Mouse (Mus musculus) layer of hippocampus, postnatal 10 days (tissue): ENCODE measurements at regions not wholly inside any gene's neighbourhood (a gene's known extent, or its start where the extent isn't known, plus 50 kb on each side); places are given as distances from the start of the nearest gene placed in this dataset.
"Not testable (repeated sequence)": the region's sequence is repeated elsewhere in the genome, so short reads cannot be mapped to it uniquely, and the experiment has no call there.

Experiments
- DNase-seq, 2 experiments: peaks; one replicate each; pipeline ENCODE4 v3.0.0; 2021; ENCODE audit warnings: low spot score in 2 of 2

DNA sequence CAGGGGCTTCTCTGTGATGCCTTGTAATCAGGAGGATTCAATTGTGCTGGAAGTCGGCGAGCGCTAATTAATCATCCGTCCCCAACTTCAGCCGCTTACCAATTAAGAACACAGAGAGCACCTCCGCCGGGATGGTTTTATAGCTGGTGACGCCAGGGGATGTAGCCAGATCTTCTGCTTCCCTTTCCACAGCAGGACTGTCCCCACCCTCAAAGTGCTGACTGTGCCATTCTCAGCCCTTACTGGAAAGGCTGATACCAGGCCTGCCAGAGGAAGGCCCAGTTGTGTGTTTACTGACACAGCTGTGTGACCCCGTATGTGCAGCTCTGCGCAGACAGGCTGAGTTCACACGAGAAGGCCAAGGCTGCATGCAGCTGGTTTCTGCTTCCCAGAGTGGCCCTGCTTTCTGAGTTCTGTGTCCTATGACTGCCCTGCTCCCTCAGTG lies 59.9 kb upstream of the Bend4 start:
- no peak for DNase-seq

DNA sequence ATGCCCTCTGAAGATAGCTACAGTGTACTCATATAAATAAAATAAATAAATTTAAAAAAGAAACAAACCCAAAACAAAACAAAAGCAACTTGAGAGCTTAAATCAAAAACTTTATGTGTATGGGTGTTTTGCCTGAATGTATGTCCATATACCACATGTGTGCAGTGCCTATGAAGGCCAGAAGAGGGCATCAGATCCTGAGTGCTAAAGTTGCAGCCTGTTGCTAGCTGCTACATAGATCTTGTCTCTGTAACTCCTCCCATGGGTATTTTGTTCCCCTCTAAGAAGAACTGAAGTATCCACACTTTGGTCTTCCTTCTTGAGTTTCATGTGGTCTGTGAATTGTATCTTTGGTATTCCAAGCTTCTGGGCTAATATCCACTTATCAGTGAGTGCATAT lies 62.6 kb upstream of the Bend4 start:
- not testable (repeated sequence) for DNase-seq

DNA sequence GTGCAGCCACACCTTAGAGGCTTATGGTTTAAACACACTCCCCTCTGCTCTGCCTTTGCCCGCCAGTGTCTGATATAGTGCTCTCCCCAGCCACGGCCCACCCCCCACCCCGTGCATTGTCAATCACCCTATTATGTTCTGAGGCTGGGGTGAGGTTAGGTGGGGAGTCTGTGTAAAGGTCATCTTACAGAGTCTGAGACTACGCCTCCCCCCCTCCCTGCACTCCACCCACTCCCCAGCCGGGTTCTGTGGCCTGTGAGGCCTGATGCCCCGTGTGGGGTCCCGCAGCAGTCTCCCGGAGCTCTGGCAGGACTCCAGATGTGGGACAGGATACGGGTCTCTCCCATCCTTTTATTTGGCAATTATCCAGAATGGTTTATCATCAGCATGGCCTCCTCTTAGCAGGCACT lies 64.8 kb upstream of the Bend4 start:
- DNase-seq: no peak

DNA sequence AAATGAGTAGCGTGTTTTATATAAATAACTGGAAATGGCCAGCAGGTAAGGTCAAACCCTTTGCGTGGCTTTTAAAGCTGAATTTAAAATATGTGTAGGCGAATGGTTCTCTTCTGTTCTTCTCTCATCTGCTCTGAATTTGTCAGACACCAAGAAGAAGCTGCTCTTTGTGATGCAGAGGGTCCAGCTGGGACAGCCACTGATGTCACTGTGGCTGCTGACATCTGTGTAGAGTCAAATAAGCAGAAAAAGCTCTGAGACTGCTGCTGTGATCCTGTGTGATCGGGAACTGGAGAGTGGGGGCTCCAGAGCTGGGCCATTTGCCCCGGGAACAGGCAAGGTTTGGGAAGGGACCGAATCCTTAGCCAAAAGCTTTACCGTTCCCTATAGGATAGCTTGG lies 68.6 kb upstream of the Bend4 start:
- DNase-seq: no peak

DNA sequence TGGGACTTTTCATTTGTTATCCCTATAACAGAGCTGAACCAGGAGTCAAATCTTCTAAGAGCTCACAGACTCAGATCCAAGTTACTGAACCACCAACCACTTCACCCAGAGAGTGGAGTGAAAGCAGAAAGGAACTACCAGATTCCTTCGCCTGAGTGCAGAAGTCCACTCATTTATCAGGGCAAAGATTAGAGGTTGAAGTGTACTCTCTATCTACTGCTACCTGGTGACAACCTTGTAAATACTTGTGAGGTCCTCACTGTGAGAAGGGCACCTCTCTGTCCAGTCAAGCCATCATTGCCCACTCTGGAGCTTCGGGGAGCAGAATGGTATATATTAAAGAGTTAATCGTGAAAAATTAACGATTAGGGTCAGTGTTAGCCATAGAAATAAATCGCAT lies 87.4 kb upstream of the Shisa3 start:
- no peak for DNase-seq

DNA sequence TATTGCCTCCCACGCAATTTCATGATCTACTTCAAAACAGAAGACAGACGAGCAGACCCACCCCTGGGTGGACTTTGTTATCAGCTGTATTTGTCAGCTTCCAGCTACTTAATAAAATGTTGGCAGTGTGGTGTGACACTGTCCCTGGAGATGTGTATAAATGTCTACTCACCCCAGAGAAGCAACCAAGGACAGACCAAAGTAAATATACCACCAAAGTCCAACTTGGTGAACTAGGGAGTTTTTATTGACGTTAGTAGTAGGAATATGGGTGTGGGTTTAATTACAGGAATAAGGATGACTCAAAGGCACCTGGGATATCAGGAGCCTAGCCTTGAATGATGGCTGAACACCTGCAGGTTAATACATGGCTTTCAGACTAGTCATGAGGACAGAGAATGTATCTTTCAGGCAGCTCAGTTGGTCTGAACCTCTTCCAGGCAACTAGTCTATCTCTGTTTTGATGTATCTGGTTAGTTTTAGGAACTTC lies 86.2 kb upstream of the Shisa3 start:
- DNase-seq: no peak

DNA sequence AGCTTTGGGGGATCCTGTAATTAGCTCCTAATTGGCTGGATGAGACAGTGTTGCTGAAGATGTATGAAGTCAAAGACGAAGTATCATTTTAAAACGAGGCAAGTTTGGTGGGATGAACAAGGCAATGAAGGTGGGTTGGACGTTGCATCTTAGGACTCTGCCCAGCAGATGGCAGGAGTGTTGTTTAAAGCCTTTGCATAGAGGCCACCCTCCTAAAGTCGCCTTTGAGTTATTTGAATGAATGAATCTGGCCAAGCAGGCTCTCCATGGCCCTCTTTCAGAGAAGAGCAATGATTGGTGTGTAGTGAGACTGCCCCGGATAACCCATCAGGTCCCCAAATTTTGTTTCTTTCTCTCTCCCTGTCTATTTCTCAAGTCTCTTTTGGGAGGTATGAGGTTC lies 77.5 kb upstream of the Shisa3 start:
- DNase-seq: peak in 1 of 2 experiments; percentile 19

DNA sequence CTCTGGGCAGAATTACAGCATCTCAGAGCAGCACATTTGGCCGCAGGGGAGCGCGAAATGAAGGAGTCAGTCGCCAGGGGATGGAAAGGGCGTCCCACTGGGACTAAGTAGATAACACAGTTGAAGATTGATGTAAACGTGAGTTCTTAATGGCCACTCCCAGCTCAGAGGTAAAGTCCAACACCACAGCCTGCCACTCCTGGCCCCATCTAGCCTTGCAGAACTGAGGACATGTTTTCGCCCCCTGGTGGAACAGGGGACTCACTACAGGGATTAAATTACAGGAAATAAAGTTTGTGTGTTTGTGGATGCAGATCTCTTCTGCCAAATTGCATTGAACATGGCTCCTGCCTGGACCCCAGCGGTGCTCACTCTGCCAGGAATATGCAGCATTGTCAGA lies 76.7 kb upstream of the Shisa3 start:
- DNase-seq: peak; percentile 32 to 48

DNA sequence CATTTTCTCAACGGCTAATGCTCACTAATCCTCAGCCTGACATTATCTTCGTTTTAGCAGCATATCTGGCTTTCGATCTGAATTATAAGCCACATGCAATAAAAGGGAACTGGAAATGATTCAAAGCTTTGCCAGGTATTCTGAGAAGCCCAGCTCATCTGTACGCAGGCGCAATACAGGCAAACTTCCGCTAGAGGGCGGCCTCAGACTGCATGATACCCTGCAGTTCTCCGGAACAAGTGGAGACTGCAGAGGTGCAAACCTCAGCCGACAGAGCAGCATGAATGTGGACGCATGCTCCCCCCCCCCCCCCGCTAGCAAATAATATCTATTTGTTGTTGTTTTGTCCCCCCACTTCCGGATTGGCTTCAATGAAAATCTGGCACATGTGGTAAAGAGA lies 75.3 kb upstream of the Shisa3 start:
- peak; percentile 87 to 88 for DNase-seq

DNA sequence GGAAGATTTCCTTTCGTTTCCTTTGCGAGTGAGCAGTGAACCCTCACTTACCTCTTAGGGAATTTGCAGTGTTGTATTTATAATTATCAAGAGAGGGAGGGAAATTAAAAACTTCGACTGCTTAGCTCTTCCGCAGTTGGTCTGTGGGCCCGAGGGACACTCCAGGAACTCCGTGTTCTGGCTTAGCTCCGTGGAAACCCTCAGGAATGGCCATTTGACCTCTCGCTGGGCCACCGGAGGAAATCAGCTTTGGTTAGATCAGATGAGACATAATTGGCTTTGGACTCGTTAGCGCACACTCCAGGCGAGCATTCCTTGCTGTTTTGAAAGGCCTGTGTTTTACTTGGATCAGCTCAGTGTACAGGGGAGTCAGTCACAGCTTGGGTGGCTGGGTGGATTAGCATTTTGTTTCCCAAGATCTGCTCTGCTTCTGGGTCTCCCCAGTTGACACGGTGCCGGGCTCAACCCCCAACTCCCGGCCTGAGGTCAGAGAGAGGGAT lies 74.9 kb upstream of the Shisa3 start:
- peak; percentile 10 to 24 for DNase-seq

DNA sequence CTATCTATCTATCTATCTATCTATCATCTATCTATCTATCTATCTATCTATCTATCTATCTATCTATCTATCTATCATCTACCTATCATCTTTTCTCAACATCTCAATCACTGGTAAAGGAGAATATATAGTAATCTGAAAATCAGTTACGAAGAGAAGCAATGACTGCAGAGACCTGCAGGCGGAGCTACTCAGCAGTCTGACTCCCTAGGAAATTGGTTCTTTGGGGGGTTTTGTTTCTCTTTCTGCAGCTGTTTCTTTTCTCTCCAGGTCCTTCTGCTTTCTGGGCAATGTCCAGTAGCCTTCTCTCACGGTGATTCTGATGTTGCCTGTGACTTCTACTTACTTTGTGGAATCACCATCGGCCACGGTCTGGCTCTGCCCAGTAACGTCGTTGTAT lies 73.6 kb upstream of the Shisa3 start:
- no peak for DNase-seq

DNA sequence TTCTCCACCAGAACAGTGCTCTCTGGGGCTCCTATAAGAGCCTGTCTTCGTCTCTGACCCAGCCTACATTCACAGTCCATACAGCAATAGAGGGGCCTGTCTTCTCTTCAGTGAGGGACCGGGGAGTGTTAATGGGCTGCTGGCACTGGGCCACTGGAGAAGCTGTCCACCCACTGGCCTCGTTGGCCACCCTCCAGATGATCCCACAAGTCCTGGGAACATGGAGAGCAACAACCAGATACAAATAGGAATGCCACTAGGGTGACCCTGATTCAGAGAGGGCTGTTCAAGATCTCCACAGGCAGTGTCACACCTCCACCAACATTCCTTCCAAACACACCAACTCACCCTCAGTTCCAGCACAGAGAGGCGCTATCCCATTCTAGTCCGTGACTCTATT lies 69.7 kb upstream of the Shisa3 start:
- DNase-seq: peak in 1 of 2 experiments; percentile 18

DNA sequence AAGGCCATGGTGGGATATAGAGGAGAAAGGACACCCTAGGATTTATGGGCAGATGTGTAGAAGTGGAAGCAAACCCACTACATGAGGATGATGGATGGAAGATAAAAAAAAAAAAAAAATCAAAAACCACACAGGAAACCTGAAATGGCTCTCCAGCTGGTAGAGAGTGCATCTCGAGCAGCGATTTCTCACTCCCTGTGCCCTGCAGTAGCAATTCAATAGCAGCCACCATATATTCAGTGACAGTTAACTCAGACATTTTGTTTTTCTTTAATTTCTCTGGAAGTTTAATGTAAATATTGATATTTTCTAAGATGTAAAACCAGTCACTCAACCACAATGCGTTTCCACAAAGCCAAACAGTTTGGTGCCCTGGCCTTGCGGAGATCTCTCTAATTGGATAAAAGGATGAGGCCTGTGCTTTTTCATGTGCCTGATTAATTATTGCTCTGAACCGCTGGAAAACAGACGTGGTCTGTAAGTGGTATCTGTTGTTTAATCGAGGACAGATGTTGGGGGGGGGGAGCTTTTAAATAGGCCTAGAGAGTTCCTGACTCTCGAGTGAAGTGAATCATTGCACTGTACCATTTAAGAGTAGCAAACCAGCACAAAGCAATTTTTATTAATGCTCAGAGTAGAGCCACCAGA lies 68.0 kb upstream of the Shisa3 start:
- DNase-seq: no peak

DNA sequence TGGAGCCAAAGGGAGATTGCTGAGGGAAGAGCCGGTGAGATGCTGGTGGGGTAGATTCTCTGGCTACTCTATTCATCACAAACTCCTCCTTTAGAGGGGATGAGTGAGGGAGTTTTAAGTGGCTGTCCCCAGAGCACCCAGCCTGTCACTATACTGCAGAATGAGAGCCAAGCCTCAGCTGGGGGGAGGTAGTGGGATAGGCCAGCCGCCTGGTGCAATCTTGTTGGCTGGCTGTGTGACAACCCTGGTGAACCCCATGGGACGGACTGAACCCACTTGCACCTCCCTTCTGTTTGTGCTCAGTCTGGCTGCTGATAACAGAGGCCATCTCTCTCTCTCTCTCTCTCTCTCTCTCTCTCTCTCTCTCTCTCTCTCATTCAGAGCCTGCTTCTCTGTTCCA lies 65.8 kb upstream of the Shisa3 start:
- no peak for DNase-seq

DNA sequence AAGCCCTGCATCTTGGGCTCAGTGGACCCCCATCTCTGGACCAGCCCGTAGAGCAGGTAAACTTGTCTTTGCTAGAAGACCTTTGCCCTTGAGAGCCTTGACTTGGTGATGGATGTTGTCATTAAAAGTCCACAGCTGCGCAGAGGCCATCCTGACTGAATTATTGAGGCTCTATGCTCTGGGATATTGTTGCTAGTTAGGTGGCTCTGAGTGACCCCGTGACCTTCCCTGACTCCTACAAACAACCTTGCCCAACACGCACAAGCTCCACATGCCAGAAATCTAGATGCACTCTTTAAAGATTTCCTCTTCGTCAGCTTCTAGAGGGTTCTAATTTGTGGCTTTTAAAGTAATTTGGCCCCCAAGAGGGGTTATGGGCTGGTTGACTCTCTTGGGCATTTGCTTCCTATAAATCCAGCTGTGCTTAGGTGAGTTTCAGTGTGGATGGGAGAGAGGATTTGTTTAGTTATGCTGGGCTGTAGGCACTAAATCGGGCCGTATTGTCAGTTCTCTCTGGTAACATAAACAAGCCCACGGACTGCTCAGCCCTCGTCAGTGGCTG lies 63.6 kb upstream of the Shisa3 start:
- DNase-seq: no peak

DNA sequence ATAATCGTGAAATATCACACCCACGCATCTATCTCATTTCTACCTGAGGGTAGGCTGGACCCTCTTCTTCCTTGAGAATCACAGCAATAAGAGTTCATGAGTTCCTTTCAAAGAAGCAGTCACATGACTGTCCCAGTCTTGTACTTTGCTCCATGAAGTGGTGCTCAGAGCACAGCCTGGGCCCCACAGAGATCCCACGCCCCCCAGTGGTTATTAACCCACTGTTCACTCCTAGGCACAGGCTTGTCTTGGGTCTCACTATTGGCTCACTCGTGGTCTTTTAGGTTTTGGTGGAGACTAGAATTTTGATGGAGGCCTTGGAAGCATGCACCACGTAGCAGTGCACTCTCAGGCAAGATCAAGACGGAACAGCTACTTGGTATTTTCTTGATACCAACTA lies 57.4 kb upstream of the Shisa3 start:
- DNase-seq: no peak

DNA sequence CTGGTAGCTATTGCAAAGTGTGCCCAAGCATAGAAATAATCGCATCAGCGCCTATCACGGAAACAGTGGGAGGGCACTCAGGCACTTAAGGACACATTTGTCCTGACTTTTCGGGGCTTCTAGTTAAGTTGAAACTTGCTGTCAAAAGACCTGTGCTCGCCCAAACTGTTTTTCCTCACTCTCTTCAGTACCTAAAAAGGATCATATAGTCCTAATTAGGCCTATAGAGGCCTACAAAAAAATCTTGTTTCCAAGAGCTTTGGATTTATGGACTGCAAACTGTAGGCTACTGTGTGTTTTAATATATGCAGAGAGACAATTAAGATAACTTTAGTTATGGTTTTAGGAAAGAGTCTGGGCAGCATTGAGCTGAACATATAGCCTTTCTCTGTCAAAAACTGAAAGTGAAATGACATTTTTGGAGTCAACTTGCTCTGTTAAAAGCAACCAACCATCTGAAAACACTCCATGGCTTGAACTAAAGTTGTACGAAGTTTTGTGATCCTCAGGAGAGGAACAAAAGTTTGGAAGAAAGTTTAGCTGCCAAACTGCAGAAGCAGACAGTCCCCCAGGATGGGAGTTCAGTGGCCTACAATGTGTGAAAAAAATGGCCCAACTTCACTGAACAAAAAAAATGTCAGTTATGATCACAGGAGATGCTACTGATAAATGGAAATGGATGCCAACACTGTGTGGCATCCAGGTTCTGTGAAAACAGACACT lies 55.9 kb upstream of the Shisa3 start:
- no peak for DNase-seq

DNA sequence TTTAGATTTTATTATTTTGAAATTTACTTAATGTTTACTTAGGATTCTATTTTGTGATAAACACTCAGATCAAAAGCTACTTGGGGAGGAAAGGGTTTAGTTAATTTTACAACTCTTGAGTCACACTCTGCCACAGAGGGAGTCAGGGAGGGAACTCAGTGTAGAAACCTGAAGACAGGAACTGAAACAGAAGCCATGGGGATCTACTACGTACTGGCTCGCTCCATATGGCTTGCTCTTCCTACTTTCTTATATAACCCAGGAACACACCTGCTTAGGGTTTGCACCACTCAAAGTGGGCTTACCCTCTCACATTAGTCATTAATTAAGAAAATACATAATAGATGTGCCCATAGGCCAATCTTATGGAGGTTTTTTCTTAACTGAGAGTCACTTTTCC lies 54.8 kb upstream of the Shisa3 start:
- no peak for DNase-seq
